Comparison of ENCODE assay signal across 13 mouse cellular contexts in genomic region chr6:108466061-108466531, GRCm38 (mm10).
DNase-seq lines count a peak whose midpoint lies in the region; ATAC-seq and TF ChIP-seq lines count a peak whose summit lies in the region.
"Had no signal": no experiment of that assay in that cellular context is flagged by ENCODE, and none has a peak within 500 bp of the region (broad histone marks: within the 10 kb centered on the region; RNA-seq: fewer than 3 reads in every experiment).

No protein-coding gene starts in this region.

- H3K9me3 ChIP-seq in kidney, embryonic 16.5 days (ENCODE audit: low read length), result no peaks in the 10 kb centered on the region
- H3K9me3 ChIP-seq: midbrain, embryonic 12.5 days had no signal

- H3K4me2 ChIP-seq in kidney, embryonic 16.5 days (replicated peaks; ENCODE audit: low read depth, low read length), result no peak overlapping the region
- H3K4me2 ChIP-seq: midbrain, embryonic 12.5 days had no signal

- no peak overlapping the region for H3K27ac ChIP-seq in kidney, embryonic 16.5 days (ENCODE audit: low read length)
- peak overlapping the region; percentile 69; the same call in 1 of the 2 replicates for H3K27ac ChIP-seq in thymus, adult 2 months (ENCODE audit: control insufficient read depth, insufficient read depth, low read length)
- H3K27ac ChIP-seq: midbrain, embryonic 12.5 days; stomach, postnatal 0 days had no signal

- WGBS in kidney, embryonic 16.5 days, result 69% methylated on average over 8 of the region's 8 CpGs
- WGBS in thymus, adult 2 months, result 15% methylated on average over 8 of the region's 8 CpGs

- ATAC-seq in kidney, embryonic 16.5 days (ENCODE audit: low FRiP score, low TSS enrichment), result no peak
- no peak for ATAC-seq in erythroblast, adult 5-6 weeks (replicated peaks; ENCODE audit: low FRiP score, poor library complexity, severe bottlenecking)
- ATAC-seq: forebrain, embryonic 14.5 days had no signal

- H3K4me1 ChIP-seq in kidney, embryonic 16.5 days (ENCODE audit: insufficient read depth, low read length), result peaks cover 10% of the 10 kb centered on the region; the same call in 1 of the 2 replicates
- H3K4me1 ChIP-seq in thymus, adult 2 months (replicated peaks; ENCODE audit: control insufficient read depth, insufficient read depth, low read length), result peaks cover 31% of the 10 kb centered on the region
- H3K4me1 ChIP-seq: midbrain, embryonic 12.5 days had no signal

- TF ChIP-seq CTCF in thymus, adult 2 months (IDR thresholded peaks at IDR 0.05; ENCODE audit: borderline replicate concordance, control insufficient read depth, extremely low read depth, insufficient read depth, low read length, poor library complexity), result no peak

- TF ChIP-seq POLR2A in thymus, adult 2 months (IDR thresholded peaks at IDR 0.05; ENCODE audit: control insufficient read depth, extremely low read depth, insufficient read depth, low read length, poor library complexity), result no peak

- peak; percentile 14 for DNase-seq in kidney, adult 18-20 months
- peak; percentile 90 for DNase-seq in fat pad, adult 2 months (ENCODE audit: extremely low read depth, low read depth, low spot score)
- DNase-seq in lung, postnatal 10 days, result peak; percentile 35
- peak; percentile 63 for DNase-seq in thymus, adult 2 months
- DNase-seq in embryo, embryonic 10 days (ENCODE audit: low spot score), result no peak
- no peak for DNase-seq in yolk sac, embryonic 10.5 days (ENCODE audit: low spot score)
- DNase-seq: cerebellum, postnatal 14 days; kidney, adult 9 months had no signal

- H3K9ac ChIP-seq in kidney, embryonic 16.5 days (replicated peaks; ENCODE audit: low read length), result no peak overlapping the region
- H3K9ac ChIP-seq: midbrain, embryonic 12.5 days had no signal

- peaks cover 2% of the 10 kb centered on the region; the same call in 1 of the 2 replicates for H3K36me3 ChIP-seq in kidney, embryonic 16.5 days (ENCODE audit: insufficient read depth, low read length)
- H3K36me3 ChIP-seq in thymus, adult 2 months (ENCODE audit: control insufficient read depth, insufficient read depth, low read length), result peaks cover 2% of the 10 kb centered on the region; the same call in 1 of the 2 replicates
- H3K36me3 ChIP-seq: midbrain, embryonic 12.5 days had no signal

- H3K27me3 ChIP-seq in kidney, embryonic 16.5 days (ENCODE audit: insufficient read depth, low read length), result no peaks in the 10 kb centered on the region
- H3K27me3 ChIP-seq in thymus, adult 2 months (ENCODE audit: control insufficient read depth, insufficient read depth, low read length), result no peaks in the 10 kb centered on the region
- H3K27me3 ChIP-seq: midbrain, embryonic 12.5 days had no signal

- no peak overlapping the region for H3K4me3 ChIP-seq in kidney, embryonic 16.5 days (ENCODE audit: low read length)
- no peak overlapping the region for H3K4me3 ChIP-seq in thymus, adult 2 months (ENCODE audit: control insufficient read depth, insufficient read depth, low read length)
- H3K4me3 ChIP-seq: midbrain, embryonic 12.5 days had no signal

Comparison
In these comparisons a context has a peak if more than half of its experiments do, and no peak if none do; other contexts are left out.
1. DNase-seq: peak in kidney, adult 18-20 months (single experiment), fat pad, adult 2 months (single experiment), lung, postnatal 10 days (single experiment) and thymus, adult 2 months (single experiment); none in embryo, embryonic 10 days (single experiment) and yolk sac, embryonic 10.5 days (single experiment).